Mouse (Mus musculus): ENCODE measurements around the gene Osbpl5.

GRCm38 (mm10) chr7:143757027-143757390, 224 bp upstream of the Osbpl5 start:
- TF ChIP-seq CTCF (IDR thresholded peaks at IDR 0.05; ENCODE audit: low read depth) (peak; percentile 37), EP300 (optimal IDR thresholded peaks at IDR 0.05) (no peak)

Measured in stomach, postnatal 0 days (tissue).